24 mouse cellular contexts compared by ENCODE assay signal in genomic region chr6:148937693-148938092, GRCm38 (mm10).
"Had no signal": no experiment of that assay in that cellular context is flagged by ENCODE, and none has a peak within 500 bp of the region (broad histone marks: within the 10 kb centered on the region; RNA-seq: fewer than 3 reads in every experiment).

No protein-coding gene starts in this region.

- H3K4me3 ChIP-seq: gastrocnemius, adult 2 months; heart, embryonic 10.5 days; heart, embryonic 12.5 days; hindbrain, embryonic 10.5 days; hindbrain, embryonic 12.5 days; kidney, embryonic 15.5 days; layer of hippocampus, adult 2 months; left cerebral cortex, adult 2 months; limb, embryonic 10.5 days; limb, embryonic 12.5 days; liver, embryonic 15.5 days had no signal

- H3K9ac ChIP-seq: heart, embryonic 12.5 days; hindbrain, embryonic 12.5 days; hindbrain, embryonic 14.5 days; kidney, embryonic 15.5 days; limb, embryonic 12.5 days; liver, embryonic 15.5 days had no signal

- H3K27me3 ChIP-seq: heart, embryonic 12.5 days; hindbrain, embryonic 12.5 days; kidney, embryonic 15.5 days; limb, embryonic 12.5 days; liver, embryonic 15.5 days had no signal

- ATAC-seq: hindbrain, embryonic 16.5 days; inflammation-experienced regulatory T-cells, adult 6 months; intestine, postnatal 0 days had no signal

- DNase-seq: gastrocnemius, adult 2 months; gastrocnemius, postnatal 10 days; gastrocnemius, postnatal 25 days; heart, adult 18-20 months; heart, postnatal 10 days; heart, postnatal 4 days; kidney, adult 18-20 months; kidney, postnatal 14 days; kidney, postnatal 4 days had no signal

- H3K27ac ChIP-seq: gastrocnemius, adult 2 months; heart, embryonic 10.5 days; hindbrain, embryonic 10.5 days; hindbrain, embryonic 12.5 days; hindbrain, embryonic 14.5 days; kidney, embryonic 15.5 days; kidney, postnatal 0 days; layer of hippocampus, adult 2 months; left cerebral cortex, adult 2 months; limb, embryonic 10.5 days; limb, embryonic 12.5 days; liver, embryonic 15.5 days had no signal

- H3K4me2 ChIP-seq: heart, embryonic 12.5 days; hindbrain, embryonic 12.5 days; hindbrain, embryonic 14.5 days; kidney, embryonic 15.5 days; limb, embryonic 12.5 days; liver, embryonic 15.5 days had no signal

- H3K9me3 ChIP-seq: heart, embryonic 10.5 days; heart, embryonic 12.5 days; hindbrain, embryonic 10.5 days; hindbrain, embryonic 12.5 days; kidney, embryonic 15.5 days; limb, embryonic 10.5 days; limb, embryonic 12.5 days; liver, embryonic 15.5 days had no signal

- H3K36me3 ChIP-seq: liver, embryonic 15.5 days had no signal
